Mouse (Mus musculus): ENCODE data around the gene Krt20. TPM values are rescaled to one million over a fixed set of nuclear protein-coding genes. Genes with fewer than 3 reads are reported as not detected.

Krt20 gene
- polyA plus RNA-seq, 1 experiment from 2014 or later, result 0.65 TPM

- Histone ChIP-seq H3K4me1 (peaks cover 18% of the 10 kb centered on the region), H3K27ac (replicated peaks) (no peak overlapping the region), H3K9me3 (replicated peaks) (no peaks in the 10 kb centered on the region), H3K27me3 (ENCODE audit: low read depth, poor library complexity, severe bottlenecking) (peaks cover 9% of the 10 kb centered on the region; the same call in 1 of the 2 replicates), H3K4me3 (no peak overlapping the region), H3K36me3 (no peaks in the 10 kb centered on the region)
- WGBS, result 49% methylated on average over 8 of the region's 8 CpGs
- DNase-seq (ENCODE audit: low spot score), result no peak
These were observed 39.1 kb downstream of the Krt20 start for GRCm38 (mm10) chr11:99398832-99399231.

GRCm38 (mm10) chr11:99398084-99398483 is 39.9 kb downstream of the Krt20 start:
- 81% methylated on average over 3 of the region's 3 CpGs for WGBS
- no peaks in the 10 kb centered on the region for H3K9me3 ChIP-seq (replicated peaks)
- H3K36me3 ChIP-seq, result no peaks in the 10 kb centered on the region
- no peak overlapping the region for H3K4me3 ChIP-seq
- H3K27ac ChIP-seq (replicated peaks), result no peak overlapping the region
- peaks cover 18% of the 10 kb centered on the region for H3K4me1 ChIP-seq
- DNase-seq (ENCODE audit: low spot score), result no peak
- peaks cover 9% of the 10 kb centered on the region; the same call in 1 of the 2 replicates for H3K27me3 ChIP-seq (ENCODE audit: low read depth, poor library complexity, severe bottlenecking)

GRCm38 (mm10) chr11:99396661-99397060 is 41.3 kb downstream of the Krt20 start:
- Histone ChIP-seq H3K36me3 (no peaks in the 10 kb centered on the region), H3K4me1 (peaks cover 18% of the 10 kb centered on the region), H3K27ac (replicated peaks) (no peak overlapping the region), H3K9me3 (replicated peaks) (no peaks in the 10 kb centered on the region), H3K4me3 (no peak overlapping the region), H3K27me3 (ENCODE audit: low read depth, poor library complexity, severe bottlenecking) (peaks cover 9% of the 10 kb centered on the region; the same call in 1 of the 2 replicates)
- DNase-seq (ENCODE audit: low spot score), result no peak
- WGBS, result 81% methylated on average over 2 of the region's 2 CpGs

GRCm38 (mm10) chr11:99396034-99396433 is 41.9 kb downstream of the Krt20 start:
- Histone ChIP-seq H3K4me3 (no peak overlapping the region), H3K27ac (replicated peaks) (0 out of 2 replicates have a peak overlapping the region, but pooled peaks have one; percentile 28), H3K27me3 (ENCODE audit: low read depth, poor library complexity, severe bottlenecking) (peaks cover 9% of the 10 kb centered on the region; the same call in 1 of the 2 replicates), H3K4me1 (peaks cover 18% of the 10 kb centered on the region), H3K36me3 (no peaks in the 10 kb centered on the region), H3K9me3 (replicated peaks) (no peaks in the 10 kb centered on the region)
- DNase-seq (ENCODE audit: low spot score), result no peak
- 28% methylated on average over 3 of the region's 3 CpGs for WGBS

- WGBS, result 88% methylated on average over 10 of the region's 10 CpGs
- no peak for DNase-seq (ENCODE audit: low spot score)
- H3K27me3 ChIP-seq (ENCODE audit: low read depth, poor library complexity, severe bottlenecking), result no peaks in the 10 kb centered on the region
These were observed 45.5 kb downstream of the Krt20 start for GRCm38 (mm10) chr11:99392492-99392891.

GRCm38 (mm10) chr11:99391375-99391774 is 46.6 kb downstream of the Krt20 start:
- H3K27ac ChIP-seq (replicated peaks), result no peak overlapping the region
- H3K4me3 ChIP-seq, result no peak overlapping the region
- DNase-seq (ENCODE audit: low spot score), result no peak
- peaks cover 4% of the 10 kb centered on the region; the same call in 1 of the 2 replicates for H3K36me3 ChIP-seq
- H3K9me3 ChIP-seq (replicated peaks), result no peaks in the 10 kb centered on the region
- H3K27me3 ChIP-seq (ENCODE audit: low read depth, poor library complexity, severe bottlenecking), result no peaks in the 10 kb centered on the region
- peaks cover 21% of the 10 kb centered on the region for H3K4me1 ChIP-seq
- WGBS, result 87% methylated on average over 6 of the region's 6 CpGs

More at GRCm38 (mm10) chr11:99392492-99392891, 45.5 kb downstream of the Krt20 start:
- Histone ChIP-seq H3K36me3 (peaks cover 4% of the 10 kb centered on the region; the same call in 1 of the 2 replicates), H3K27ac (replicated peaks) (no peak overlapping the region), H3K9me3 (replicated peaks) (no peaks in the 10 kb centered on the region), H3K4me3 (no peak overlapping the region), H3K4me1 (peaks cover 16% of the 10 kb centered on the region)

- H3K27me3 ChIP-seq (ENCODE audit: low read depth, poor library complexity, severe bottlenecking), result no peaks in the 10 kb centered on the region
- H3K36me3 ChIP-seq, result peaks cover 4% of the 10 kb centered on the region; the same call in 1 of the 2 replicates
- no peak for DNase-seq (ENCODE audit: low spot score)
- H3K4me1 ChIP-seq, result peaks cover 17% of the 10 kb centered on the region
- 81% methylated on average over 7 of the region's 7 CpGs for WGBS
- H3K9me3 ChIP-seq (replicated peaks), result no peaks in the 10 kb centered on the region
- H3K4me3 ChIP-seq, result no peak overlapping the region
- no peak overlapping the region for H3K27ac ChIP-seq (replicated peaks)
These were observed 47.1 kb downstream of the Krt20 start for GRCm38 (mm10) chr11:99390866-99391265.

GRCm38 (mm10) chr11:99389264-99389663 is 48.7 kb downstream of the Krt20 start, which contains the start of gene Krt10:
Gene Krt10, minus strand, starts transcription at chr11:99389364.
- WGBS, result 82% methylated on average over 4 of the region's 4 CpGs
- H3K4me3 ChIP-seq, result no peak within 1 kb of the TSS
- no peak within 1 kb of the TSS for H3K27ac ChIP-seq (replicated peaks)
- peaks cover 3% of the 10 kb centered on the region; the same call in 1 of the 2 replicates for H3K27me3 ChIP-seq (ENCODE audit: low read depth, poor library complexity, severe bottlenecking)
- no peak for DNase-seq (ENCODE audit: low spot score)
- H3K4me1 ChIP-seq, result peaks cover 16% of the 10 kb centered on the region
- no peaks in the 10 kb centered on the region for H3K9me3 ChIP-seq (replicated peaks)
- H3K36me3 ChIP-seq, result peaks cover 4% of the 10 kb centered on the region; the same call in 1 of the 2 replicates

GRCm38 (mm10) chr11:99388661-99389060 is 49.3 kb downstream of the Krt20 start:
- no peak for DNase-seq (ENCODE audit: low spot score)
- peaks cover 4% of the 10 kb centered on the region; the same call in 1 of the 2 replicates for H3K36me3 ChIP-seq
- peaks cover 9% of the 10 kb centered on the region; the same call in 1 of the 2 replicates for H3K27me3 ChIP-seq (ENCODE audit: low read depth, poor library complexity, severe bottlenecking)
- 92% methylated on average over 18 of the region's 18 CpGs for WGBS
- H3K4me1 ChIP-seq, result peaks cover 16% of the 10 kb centered on the region
- H3K4me3 ChIP-seq, result no peak overlapping the region
- no peak overlapping the region for H3K27ac ChIP-seq (replicated peaks)
- H3K9me3 ChIP-seq (replicated peaks), result no peaks in the 10 kb centered on the region

GRCm38 (mm10) chr11:99385813-99386721 is 51.9 kb downstream of the Krt20 start:
- Histone ChIP-seq H3K36me3 (peaks cover 4% of the 10 kb centered on the region; the same call in 1 of the 2 replicates), H3K9me3 (replicated peaks) (no peaks in the 10 kb centered on the region), H3K4me3 (peak overlapping the region; percentile 75), H3K27ac (replicated peaks) (peak overlapping the region; percentile 91), H3K27me3 (ENCODE audit: low read depth, poor library complexity, severe bottlenecking) (peaks cover 25% of the 10 kb centered on the region), H3K4me1 (peaks cover 16% of the 10 kb centered on the region)
- DNase-seq (ENCODE audit: low spot score), result peak; percentile 91
- 2% methylated on average over 71 of the region's 71 CpGs for WGBS

- no peaks in the 10 kb centered on the region for H3K9me3 ChIP-seq (replicated peaks)
- WGBS, result 25% methylated on average over 5 of the region's 5 CpGs
- peaks cover 25% of the 10 kb centered on the region for H3K27me3 ChIP-seq (ENCODE audit: low read depth, poor library complexity, severe bottlenecking)
- DNase-seq (ENCODE audit: low spot score), result peak; percentile 68
- H3K4me3 ChIP-seq, result no peak overlapping the region
- H3K4me1 ChIP-seq, result no peaks in the 10 kb centered on the region
- H3K27ac ChIP-seq (replicated peaks), result no peak overlapping the region
- no peaks in the 10 kb centered on the region for H3K36me3 ChIP-seq
These were observed 58.4 kb downstream of the Krt20 start for GRCm38 (mm10) chr11:99379568-99379967.
